Mouse (Mus musculus) forebrain, embryonic 10.5 days (tissue): ENCODE results near the gene Tenm3. TPM values are rescaled to one million over a fixed set of nuclear protein-coding genes. Genes with fewer than 3 reads are reported as not detected.

Experiments used
- DNase-seq: peaks from one replicate; pipeline ENCODE4 v3.0.0-alpha.2; 2017; ENCODE audit warnings: low spot score; ENCODE audit errors: extremely low spot score
- H3K27ac ChIP-seq: fragments of 300-500 bp; sonication (generic); 2 replicates; pipeline ENCODE4 v1.5.1; 2016; ENCODE audit warnings: mild to moderate bottlenecking
- H3K27me3 ChIP-seq: fragments of 300-500 bp; sonication (generic); 2 replicates; pipeline ENCODE4 v1.6.1; 2016; ENCODE audit warnings: mild to moderate bottlenecking; ENCODE audit not compliant: poor library complexity, severe bottlenecking
- H3K36me3 ChIP-seq: fragments of 300-500 bp; sonication (generic); replicated peaks from 2 replicates; pipeline ENCODE4 v1.6.1; 2016; ENCODE audit warnings: mild to moderate bottlenecking, moderate library complexity
- H3K4me1 ChIP-seq: fragments of 300-500 bp; sonication (generic); 2 replicates; pipeline ENCODE4 v1.6.1; 2016
- H3K4me3 ChIP-seq: fragments of 300-500 bp; sonication (generic); 2 replicates; pipeline ENCODE4 v1.5.1; 2016; ENCODE audit warnings: mild to moderate bottlenecking, moderate library complexity
- H3K9me3 ChIP-seq: fragments of 300-500 bp; sonication (generic); 2 replicates; pipeline ENCODE4 v1.6.1; 2016; ENCODE audit warnings: mild to moderate bottlenecking, moderate library complexity
- WGBS: fragments of 180-500 bp; shearing (Covaris S2); methylation state at CpG from one replicate; pipeline ENCODE4 v1.1.7; 2016; 5-methylcytosine and 5-hydroxymethylcytosine counted together
- polyA plus RNA-seq: library from polyadenylated mRNA; unstranded; fragments of >200 nt; fragmentation: Nextera tagmentation; extraction: Ambion mirVana; gene quantifications from 2 replicates; pipeline ENCODE4 v1.2.1, GENCODE M21; 2016

The Tenm3 gene
- polyA plus RNA-seq = 39.0 and 41.4 TPM in 2 replicates

- 0% methylated on average over 19 of the region's 19 CpGs for WGBS
- Histone ChIP-seq H3K27ac (peak within 1 kb of the TSS; percentile 96), H3K36me3 (no peaks in the 10 kb centered on the region), H3K4me3 (peak within 1 kb of the TSS; percentile 83), H3K4me1 (peaks cover 76% of the 10 kb centered on the region), H3K9me3 (no peaks in the 10 kb centered on the region), H3K27me3 (peaks cover 66% of the 10 kb centered on the region)
- peak; percentile 64 for DNase-seq
Observed at GRCm38 (mm10) chr8:48843931-48844285, at the start of gene Tenm3. Gene Tenm3, minus strand, starts transcription at chr8:48843951.

GRCm38 (mm10) chr8:48890216-48890765 lies 46.5 kb upstream of the Tenm3 start:
- Histone ChIP-seq H3K36me3 (no peaks in the 10 kb centered on the region), H3K4me1 (peaks cover 11% of the 10 kb centered on the region), H3K27ac (no peak overlapping the region), H3K27me3 (peaks cover 8% of the 10 kb centered on the region; the same call in 1 of the 2 replicates), H3K9me3 (no peaks in the 10 kb centered on the region), H3K4me3 (no peak overlapping the region)
- 48% methylated on average over 7 of the region's 7 CpGs for WGBS
- no peak for DNase-seq

- Histone ChIP-seq H3K9me3 (no peaks in the 10 kb centered on the region), H3K4me3 (no peak overlapping the region), H3K27me3 (no peaks in the 10 kb centered on the region), H3K36me3 (no peaks in the 10 kb centered on the region), H3K4me1 (no peaks in the 10 kb centered on the region), H3K27ac (no peak overlapping the region)
- no peak for DNase-seq
- 95% methylated on average over 4 of the region's 4 CpGs for WGBS
Observed at GRCm38 (mm10) chr8:48884270-48884669, 40.5 kb upstream of the Tenm3 start.

- no peaks in the 10 kb centered on the region for H3K4me1 ChIP-seq
- WGBS = 89% methylated on average over 5 of the region's 5 CpGs
Observed at GRCm38 (mm10) chr8:48880585-48880984, 36.8 kb upstream of the Tenm3 start.

GRCm38 (mm10) chr8:48865972-48866371 lies 22.2 kb upstream of the Tenm3 start:
- no peak overlapping the region for H3K4me3 ChIP-seq
- no peak overlapping the region for H3K27ac ChIP-seq
- H3K27me3 ChIP-seq = no peaks in the 10 kb centered on the region
- H3K4me1 ChIP-seq = 0 out of 2 replicates have a peak, but pooled peaks cover 3% of the 10 kb centered on the region
- DNase-seq = no peak
- no peaks in the 10 kb centered on the region for H3K9me3 ChIP-seq
- no peaks in the 10 kb centered on the region for H3K36me3 ChIP-seq
- 95% methylated on average over 5 of the region's 5 CpGs for WGBS

More at GRCm38 (mm10) chr8:48880585-48880984, 36.8 kb upstream of the Tenm3 start:
- H3K27ac ChIP-seq = no peak overlapping the region
- H3K9me3 ChIP-seq = no peaks in the 10 kb centered on the region
- DNase-seq = no peak
- no peaks in the 10 kb centered on the region for H3K36me3 ChIP-seq
- H3K4me3 ChIP-seq = no peak overlapping the region
- H3K27me3 ChIP-seq = no peaks in the 10 kb centered on the region

GRCm38 (mm10) chr8:48865485-48865884 lies 21.7 kb upstream of the Tenm3 start:
- DNase-seq = no peak
- H3K27me3 ChIP-seq = no peaks in the 10 kb centered on the region
- H3K36me3 ChIP-seq = no peaks in the 10 kb centered on the region
- 79% methylated on average over 4 of the region's 4 CpGs for WGBS
- no peak overlapping the region for H3K4me3 ChIP-seq
- 0 out of 2 replicates have a peak, but pooled peaks cover 3% of the 10 kb centered on the region for H3K4me1 ChIP-seq
- no peaks in the 10 kb centered on the region for H3K9me3 ChIP-seq
- H3K27ac ChIP-seq = no peak overlapping the region

- H3K36me3 ChIP-seq = no peaks in the 10 kb centered on the region
- H3K4me3 ChIP-seq = no peak overlapping the region
- 0 out of 2 replicates have a peak overlapping the region, but pooled peaks have one; percentile 31 for H3K27ac ChIP-seq
- H3K27me3 ChIP-seq = peaks cover 52% of the 10 kb centered on the region
- 15% methylated on average over 8 of the region's 8 CpGs for WGBS
- peaks cover 52% of the 10 kb centered on the region for H3K4me1 ChIP-seq
- peak; percentile 43 for DNase-seq
- H3K9me3 ChIP-seq = no peaks in the 10 kb centered on the region
Observed at GRCm38 (mm10) chr8:48850223-48851010, 6.7 kb upstream of the Tenm3 start.

- Histone ChIP-seq H3K36me3 (no peaks in the 10 kb centered on the region), H3K4me1 (peaks cover 64% of the 10 kb centered on the region), H3K4me3 (no peak overlapping the region), H3K9me3 (no peaks in the 10 kb centered on the region), H3K27me3 (peaks cover 64% of the 10 kb centered on the region), H3K27ac (no peak overlapping the region)
- 50% methylated on average over 6 of the region's 6 CpGs for WGBS
- DNase-seq = no peak
Observed at GRCm38 (mm10) chr8:48849091-48849616, 5.4 kb upstream of the Tenm3 start.

GRCm38 (mm10) chr8:48844961-48845360 lies 1.2 kb upstream of the Tenm3 start:
- Histone ChIP-seq H3K9me3 (no peaks in the 10 kb centered on the region), H3K4me3 (peak overlapping the region; percentile 83), H3K4me1 (peaks cover 80% of the 10 kb centered on the region), H3K36me3 (no peaks in the 10 kb centered on the region), H3K27me3 (peaks cover 63% of the 10 kb centered on the region), H3K27ac (peak overlapping the region; percentile 96)
- WGBS = 4% methylated on average over 12 of the region's 12 CpGs
- DNase-seq = peak; percentile 29

- under 1% methylated on average over 14 of the region's 14 CpGs for WGBS
- peak overlapping the region; percentile 96 for H3K27ac ChIP-seq
- no peaks in the 10 kb centered on the region for H3K36me3 ChIP-seq
- peak; percentile 34 for DNase-seq
- no peaks in the 10 kb centered on the region for H3K9me3 ChIP-seq
- peaks cover 80% of the 10 kb centered on the region for H3K4me1 ChIP-seq
- peak overlapping the region; percentile 83 for H3K4me3 ChIP-seq
- H3K27me3 ChIP-seq = peaks cover 66% of the 10 kb centered on the region
Observed at GRCm38 (mm10) chr8:48844370-48844905, 687 bp upstream of the Tenm3 start.

- peak overlapping the region; percentile 96 for H3K27ac ChIP-seq
Observed at GRCm38 (mm10) chr8:48842991-48843930, 490 bp downstream of the Tenm3 start.

GRCm38 (mm10) chr8:48842516-48842990 lies 1.2 kb downstream of the Tenm3 start:
- Histone ChIP-seq H3K4me3 (peak overlapping the region; percentile 83), H3K9me3 (no peaks in the 10 kb centered on the region), H3K36me3 (no peaks in the 10 kb centered on the region), H3K27me3 (peaks cover 54% of the 10 kb centered on the region), H3K27ac (peak overlapping the region; percentile 96), H3K4me1 (peaks cover 71% of the 10 kb centered on the region)
- DNase-seq = peak; percentile 75
- 0% methylated on average over 11 of the region's 11 CpGs for WGBS

More at GRCm38 (mm10) chr8:48842991-48843930, 490 bp downstream of the Tenm3 start:
- H3K9me3 ChIP-seq = no peaks in the 10 kb centered on the region
- H3K4me1 ChIP-seq = peaks cover 72% of the 10 kb centered on the region
- WGBS = 0% methylated on average over 54 of the region's 93 CpGs
- H3K4me3 ChIP-seq = peak overlapping the region; percentile 83
- H3K36me3 ChIP-seq = no peaks in the 10 kb centered on the region
- H3K27me3 ChIP-seq = peaks cover 62% of the 10 kb centered on the region
- DNase-seq = peak; percentile 78
